Mouse (Mus musculus) small intestine, adult 2 months (tissue): ENCODE results near the gene Yme1l1. TPM values are rescaled to one million over a fixed set of nuclear protein-coding genes. Genes with fewer than 3 reads are reported as not detected.

Experiments
- H3K27ac ChIP-seq: fragments of 200-500 bp; 2 replicates; pipeline ENCODE4 v1.5.1; 2012; ENCODE audit warnings: low read depth, low read length, control low read depth, inconsistent platforms; ENCODE audit not compliant: insufficient read depth
- H3K27me3 ChIP-seq: fragments of 200-500 bp; 2 replicates; pipeline ENCODE4 v1.6.1; 2012; ENCODE audit warnings: mild to moderate bottlenecking, moderate library complexity, low read length, inconsistent platforms; ENCODE audit not compliant: control insufficient read depth, insufficient read depth
- H3K36me3 ChIP-seq: fragments of 200-500 bp; 2 replicates; pipeline ENCODE4 v1.6.1; 2012; ENCODE audit warnings: mild to moderate bottlenecking, low read length, control low read depth, inconsistent platforms; ENCODE audit not compliant: control insufficient read depth, insufficient read depth
- H3K4me1 ChIP-seq: fragments of 200-500 bp; 2 replicates; pipeline ENCODE4 v1.6.1; 2012; ENCODE audit warnings: low read length, inconsistent platforms, mixed read lengths; ENCODE audit not compliant: control insufficient read depth, insufficient read depth, insufficient read length
- H3K4me3 ChIP-seq: fragments of 200-500 bp; 2 replicates; pipeline ENCODE4 v1.5.1; 2012; ENCODE audit warnings: low read depth, mild to moderate bottlenecking, control low read depth, inconsistent platforms, low read length, moderate library complexity
- CTCF ChIP-seq: fragments of 200-500 bp; IDR thresholded peaks from 2 replicates; pipeline ENCODE4 v1.5.1; 2012; ENCODE audit warnings: low read depth, mild to moderate bottlenecking, control low read depth, inconsistent platforms, low read length, moderate library complexity, mixed read lengths; ENCODE audit not compliant: insufficient replicate concordance, insufficient read length; ENCODE audit errors: extremely low read depth
- POLR2A ChIP-seq: fragments of 200-500 bp; IDR thresholded peaks from 2 replicates; pipeline ENCODE4 v1.6.1; 2012; ENCODE audit warnings: low read depth, mild to moderate bottlenecking, control low read depth, inconsistent platforms, low read length, moderate library complexity
- WGBS: fragments of 180-500 bp; shearing (Covaris S2); methylation state at CpG from one replicate; pipeline ENCODE4 v1.1.7; 2018; 5-methylcytosine and 5-hydroxymethylcytosine counted together
- polyA plus RNA-seq: library from polyadenylated mRNA; depleted of rRNA; stranded (reverse); fragments of >200 nt; gene quantifications from 2 replicates; pipeline ENCODE4 v1.2.3, GENCODE M21; 2012; rRNA removed

Yme1l1 gene
- polyA plus RNA-seq, 1 experiment = 0.85 TPM

DNA sequence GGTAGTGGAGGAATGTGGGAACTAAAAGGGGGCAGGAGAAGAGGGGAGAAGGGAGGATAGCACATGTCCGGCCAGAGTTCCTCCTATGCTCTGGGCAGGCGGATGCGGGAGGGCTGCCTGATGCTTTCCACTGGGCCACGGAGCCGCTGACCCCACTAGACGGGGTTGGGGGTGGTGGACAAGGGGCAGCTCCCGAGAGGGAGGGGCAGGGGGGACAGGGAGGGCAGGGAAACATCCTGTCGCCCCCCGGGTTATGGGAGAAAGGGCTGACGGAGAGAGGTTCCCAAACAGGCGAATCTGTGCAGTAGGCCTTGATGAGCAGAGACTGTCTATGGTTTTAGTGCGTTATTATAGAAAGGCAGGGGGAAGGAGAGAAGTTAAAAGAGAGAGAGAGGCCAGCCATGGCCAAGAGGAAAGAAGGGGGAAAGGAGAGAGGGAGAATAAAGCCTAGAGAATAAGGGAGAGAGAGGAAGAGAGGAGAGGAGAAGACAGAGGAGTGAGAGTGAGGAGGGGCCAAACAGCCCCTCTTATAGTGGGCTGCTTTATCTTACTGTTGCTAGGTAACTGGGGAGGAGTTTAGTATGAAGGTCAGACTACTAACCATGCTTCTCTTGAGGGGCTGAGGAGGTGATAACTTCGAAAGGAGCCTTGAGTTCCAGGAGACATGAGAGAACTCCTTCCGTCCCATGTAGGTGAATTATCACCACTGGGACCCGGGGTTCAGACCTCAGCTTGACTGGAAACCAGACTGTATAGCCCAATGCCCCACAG, 46.9 kb downstream of the Yme1l1 start:
- 61% methylated on average over 15 of the region's 15 CpGs for WGBS

GRCm38 (mm10) chr2:23207070-23207526, 50.9 kb downstream of the Yme1l1 start, which contains the start of gene 4931423N10Rik:
Gene 4931423N10Rik (plus strand): TSS chr2:23207476.
- Histone ChIP-seq H3K4me3 (no peak within 1 kb of the TSS), H3K36me3 (no peaks in the 10 kb centered on the region), H3K4me1 (no peaks in the 10 kb centered on the region), H3K27ac (no peak within 1 kb of the TSS), H3K27me3 (no peaks in the 10 kb centered on the region)
- WGBS = 75% methylated on average over 15 of the region's 15 CpGs
- TF ChIP-seq CTCF (no peak), POLR2A (no peak)

More for the DNA sequence above, 46.9 kb downstream of the Yme1l1 start:
- no peaks in the 10 kb centered on the region for H3K27me3 ChIP-seq
- no peak overlapping the region for H3K27ac ChIP-seq
- peaks cover 10% of the 10 kb centered on the region for H3K36me3 ChIP-seq
- no peak overlapping the region for H3K4me3 ChIP-seq
- TF ChIP-seq CTCF = no peak
- no peak for TF ChIP-seq POLR2A
- H3K4me1 ChIP-seq = no peaks in the 10 kb centered on the region

DNA sequence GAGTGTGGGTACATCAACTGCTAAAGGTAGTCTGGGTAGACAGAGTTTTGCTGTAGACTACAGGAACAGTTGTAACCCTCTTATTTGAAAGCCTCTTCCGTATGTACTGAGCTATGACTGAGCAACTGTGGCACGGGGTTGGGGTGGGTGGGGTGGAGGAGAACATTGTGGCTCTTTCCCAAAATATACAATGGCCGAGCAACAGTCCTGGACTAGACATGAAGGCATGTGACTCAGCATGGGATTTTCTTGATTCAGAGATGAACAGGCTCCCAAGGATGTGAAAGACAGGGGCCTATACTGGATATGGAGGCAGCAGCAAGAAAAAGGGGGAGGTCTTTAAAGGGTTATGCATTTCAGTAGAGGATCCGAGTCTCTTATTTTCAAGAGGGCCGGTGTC, 57.5 kb downstream of the Yme1l1 start:
- no peaks in the 10 kb centered on the region for H3K27me3 ChIP-seq
- H3K4me3 ChIP-seq = no peak overlapping the region
- H3K4me1 ChIP-seq = no peaks in the 10 kb centered on the region
- WGBS = 81% methylated on average over 5 of the region's 5 CpGs
- no peak overlapping the region for H3K27ac ChIP-seq
- H3K36me3 ChIP-seq = no peaks in the 10 kb centered on the region
- TF ChIP-seq CTCF = no peak
- TF ChIP-seq POLR2A = no peak

GRCm38 (mm10) chr2:23225199-23225598, 69.0 kb downstream of the Yme1l1 start:
- no peaks in the 10 kb centered on the region for H3K36me3 ChIP-seq
- WGBS = 64% methylated on average over 7 of the region's 7 CpGs
- no peak overlapping the region for H3K4me3 ChIP-seq
- no peak overlapping the region for H3K27ac ChIP-seq
- H3K27me3 ChIP-seq = no peaks in the 10 kb centered on the region
- TF ChIP-seq CTCF (no peak), POLR2A (no peak)
- no peaks in the 10 kb centered on the region for H3K4me1 ChIP-seq

GRCm38 (mm10) chr2:23228463-23228862, 72.3 kb downstream of the Yme1l1 start:
- no peak for TF ChIP-seq CTCF
- TF ChIP-seq POLR2A = no peak
- 75% methylated on average over 2 of the region's 2 CpGs for WGBS
- Histone ChIP-seq H3K4me1 (no peaks in the 10 kb centered on the region), H3K4me3 (no peak overlapping the region), H3K36me3 (no peaks in the 10 kb centered on the region), H3K27me3 (no peaks in the 10 kb centered on the region), H3K27ac (no peak overlapping the region)

- H3K4me1 ChIP-seq = no peaks in the 10 kb centered on the region
- no peak overlapping the region for H3K4me3 ChIP-seq
- H3K27ac ChIP-seq = no peak overlapping the region
- H3K27me3 ChIP-seq = peaks cover 4% of the 10 kb centered on the region
- WGBS = 2% methylated on average over 39 of the region's 50 CpGs
- no peak for TF ChIP-seq POLR2A
- no peak for TF ChIP-seq CTCF
- H3K36me3 ChIP-seq = no peaks in the 10 kb centered on the region
Measured at GRCm38 (mm10) chr2:23234065-23234773, 78.0 kb downstream of the Yme1l1 start.

Other genes with a start within 250 kb of the Yme1l1 start
- 56.2 and 118 TPM in 2 replicates for gene Abi1, start 116.1 kb upstream of the Yme1l1 start, polyA plus RNA-seq
- 4.3 and 7.8 TPM in 2 replicates for gene Acbd5, start 88.2 kb upstream of the Yme1l1 start, polyA plus RNA-seq
- 0.09 and 0.37 TPM in 2 replicates for gene Mastl, start 345 bp upstream of the Yme1l1 start, polyA plus RNA-seq
- not detected in 2 replicates for gene 4931423N10Rik, start 51.1 kb downstream of the Yme1l1 start, polyA plus RNA-seq
- gene Nxph2, start 164.9 kb downstream of the Yme1l1 start, polyA plus RNA-seq = 0.08 TPM in 1 of 2 replicates, not detected in the other